Mouse (Mus musculus) frontal cortex, postnatal 36 days (tissue): ENCODE measurements at regions not wholly inside any gene's neighbourhood (a gene's known extent, or its start where the extent isn't known, plus 50 kb on each side); places are given as distances from the start of the nearest gene placed in this dataset.
A peak's percentile ranks its signal among the peaks of the same experiment; 100 is the strongest.

Experiments used
- DNase-seq, 2 experiments: peaks; one replicate each; pipeline ENCODE4 v3.0.0; 2022; ENCODE audit warnings: low spot score in 2 of 2

DNA sequence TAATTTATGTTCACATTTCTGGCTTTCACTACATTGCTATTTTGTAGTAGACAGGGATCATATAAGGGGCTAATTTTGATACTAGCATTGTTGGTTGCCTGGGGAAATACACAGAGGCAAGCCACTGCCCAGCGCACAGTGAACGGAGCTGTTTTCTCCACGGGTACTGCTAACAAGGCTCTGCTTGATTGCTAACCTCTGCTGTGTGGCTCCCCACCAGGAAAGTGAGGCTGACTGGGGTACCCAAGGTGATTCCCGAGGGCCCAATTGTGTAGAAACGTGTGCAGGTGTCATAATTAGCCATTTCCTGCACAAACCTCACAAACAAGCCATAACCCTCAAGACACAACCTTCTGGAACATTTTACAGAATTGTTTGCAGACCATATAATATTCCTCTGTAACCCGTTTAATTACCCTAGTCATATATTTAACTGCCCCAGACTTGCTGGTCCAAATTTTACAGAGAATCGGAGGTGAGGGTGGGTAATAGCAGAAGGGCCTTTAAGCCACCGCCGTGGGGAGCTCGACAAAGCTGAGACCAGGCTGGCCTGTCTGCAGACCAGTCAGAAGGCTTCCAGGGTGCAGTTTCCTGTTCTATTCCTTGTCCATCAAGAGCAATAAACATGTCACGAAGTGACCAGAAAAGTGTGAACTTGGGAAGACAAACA, 170.9 kb downstream of the Fam169b start:
- DNase-seq: no peak

- peak in 1 of 2 experiments; percentile 4 for DNase-seq
Measured at GRCm38 (mm10) chr7:68440661-68441150, 167.1 kb downstream of the Fam169b start.

DNA sequence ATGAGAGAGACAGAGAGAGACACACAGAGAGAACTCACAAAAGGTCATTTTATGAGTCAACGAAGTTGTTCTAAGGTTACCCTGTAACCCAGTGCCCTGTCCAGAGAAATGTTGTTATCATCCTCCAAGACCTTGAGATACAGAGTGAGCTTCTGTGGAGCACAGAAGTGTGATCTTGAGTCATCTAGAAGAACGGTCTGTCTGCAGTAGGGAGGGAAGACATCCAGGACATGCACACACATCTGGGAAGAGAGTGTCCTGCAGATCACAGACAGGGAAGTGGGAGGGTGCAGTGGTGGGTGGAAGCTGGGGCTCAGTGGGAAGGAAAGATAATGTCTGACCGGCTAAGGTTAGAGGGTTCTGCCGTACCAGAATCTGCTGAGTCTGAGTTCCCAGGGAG, 155.3 kb downstream of the Fam169b start:
- DNase-seq: no peak

- DNase-seq: no peak
Measured at GRCm38 (mm10) chr7:68415890-68416289, 142.3 kb downstream of the Fam169b start.

DNA sequence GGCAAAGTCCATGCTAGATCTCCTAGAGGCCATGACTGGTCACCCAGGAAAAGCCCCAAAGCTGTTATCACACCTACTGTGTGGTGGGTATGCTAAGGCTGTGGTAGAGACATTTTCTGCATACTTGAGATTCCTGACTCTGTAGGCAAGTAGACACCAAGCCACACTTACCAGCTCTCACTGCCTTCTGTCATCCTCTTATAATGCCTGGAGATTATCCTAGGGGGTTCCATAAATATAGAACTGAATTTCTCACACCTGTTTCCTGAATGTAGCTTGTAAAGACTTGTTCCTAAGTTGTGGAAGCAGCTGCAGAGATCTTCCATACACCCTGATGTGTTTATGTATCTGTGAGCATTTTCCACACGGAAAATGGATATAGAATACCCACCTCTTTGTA, 139.1 kb downstream of the Fam169b start:
- no peak for DNase-seq
